Mouse (Mus musculus) ES-CJ7 (cell line): ENCODE results near the gene Spag9.

Source experiments
- DNase-seq: peaks from one replicate; pipeline ENCODE4 v3.0.0; 2011; ENCODE audit warnings: low read depth, low spot score

Gene Spag9

DNA sequence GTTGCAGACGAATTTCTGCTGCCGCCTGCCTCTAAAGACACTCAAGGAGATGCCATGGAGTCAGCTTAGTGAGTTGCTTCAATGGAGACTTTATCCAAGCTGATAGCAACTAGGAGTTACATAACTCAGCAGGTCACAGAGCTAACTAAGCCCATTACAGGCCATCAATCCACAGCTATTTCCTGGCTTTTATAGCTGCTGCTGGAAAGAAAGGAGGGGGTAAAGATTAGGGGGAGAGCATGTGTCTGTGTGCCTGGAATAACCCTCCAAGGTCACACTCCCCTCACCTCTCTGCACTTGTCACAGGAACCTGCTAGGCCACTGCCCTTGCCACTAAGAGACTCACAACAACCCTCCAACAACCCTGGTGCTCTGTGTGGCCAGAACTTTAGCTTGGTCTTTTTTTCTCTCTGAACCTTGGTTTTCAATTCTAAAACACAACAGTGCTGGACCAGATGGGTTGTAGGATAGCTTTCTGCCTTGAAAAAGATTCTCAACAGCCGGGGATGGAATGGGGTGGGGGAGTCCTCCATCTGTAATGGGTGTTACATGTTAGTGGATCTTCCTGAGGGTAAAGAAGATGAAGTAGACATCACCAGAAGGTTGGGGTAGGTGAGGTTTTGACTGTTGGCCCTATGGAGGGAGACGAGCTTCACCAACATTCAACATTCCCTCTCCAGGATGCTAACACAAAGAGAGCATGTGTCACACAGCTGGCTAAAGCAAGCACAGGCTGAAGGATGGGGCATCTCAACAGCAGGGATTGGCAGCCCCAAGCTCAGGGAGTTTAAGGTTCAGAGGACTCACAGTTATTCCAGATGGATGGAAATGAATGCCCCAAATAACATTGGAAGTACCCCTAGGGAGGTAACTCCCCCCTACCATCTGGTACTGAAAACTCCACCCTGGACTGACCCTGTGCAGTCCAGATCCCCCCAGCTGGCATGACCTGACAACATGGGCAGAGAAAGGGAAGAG is 134.5 kb downstream of the Spag9 start:
- DNase-seq, result no peak

DNA sequence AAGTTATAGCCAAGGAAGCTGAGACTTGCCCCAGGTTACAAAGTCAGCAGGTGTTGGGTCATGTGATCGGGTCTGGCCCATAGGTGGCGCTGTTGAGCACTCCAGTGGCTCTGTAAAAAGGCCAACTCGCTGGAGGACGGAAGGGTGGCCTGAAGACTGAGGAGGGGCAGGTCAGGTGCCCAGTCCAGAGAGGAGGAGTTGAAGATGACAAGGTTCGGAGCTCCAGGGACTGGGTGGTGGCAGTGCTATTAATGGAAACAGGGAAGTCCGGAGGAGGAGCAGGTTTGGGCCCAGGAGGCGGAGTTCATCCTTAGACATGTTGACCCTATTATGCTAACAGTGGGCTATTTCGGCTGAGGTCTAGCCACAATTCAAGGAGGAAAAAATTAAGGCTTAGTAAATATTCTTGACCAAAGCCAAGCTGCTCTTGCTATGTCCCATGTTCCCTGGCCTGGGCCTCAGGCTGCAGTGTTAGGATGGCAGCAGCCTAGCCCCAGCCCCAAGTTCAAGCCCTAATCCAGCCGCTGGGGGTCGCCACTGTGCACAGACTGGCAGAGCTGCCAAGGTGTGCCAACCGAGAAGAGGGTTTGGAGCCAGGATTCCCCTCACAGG is 137.6 kb downstream of the Spag9 start:
- DNase-seq, result peak; percentile 90

DNA sequence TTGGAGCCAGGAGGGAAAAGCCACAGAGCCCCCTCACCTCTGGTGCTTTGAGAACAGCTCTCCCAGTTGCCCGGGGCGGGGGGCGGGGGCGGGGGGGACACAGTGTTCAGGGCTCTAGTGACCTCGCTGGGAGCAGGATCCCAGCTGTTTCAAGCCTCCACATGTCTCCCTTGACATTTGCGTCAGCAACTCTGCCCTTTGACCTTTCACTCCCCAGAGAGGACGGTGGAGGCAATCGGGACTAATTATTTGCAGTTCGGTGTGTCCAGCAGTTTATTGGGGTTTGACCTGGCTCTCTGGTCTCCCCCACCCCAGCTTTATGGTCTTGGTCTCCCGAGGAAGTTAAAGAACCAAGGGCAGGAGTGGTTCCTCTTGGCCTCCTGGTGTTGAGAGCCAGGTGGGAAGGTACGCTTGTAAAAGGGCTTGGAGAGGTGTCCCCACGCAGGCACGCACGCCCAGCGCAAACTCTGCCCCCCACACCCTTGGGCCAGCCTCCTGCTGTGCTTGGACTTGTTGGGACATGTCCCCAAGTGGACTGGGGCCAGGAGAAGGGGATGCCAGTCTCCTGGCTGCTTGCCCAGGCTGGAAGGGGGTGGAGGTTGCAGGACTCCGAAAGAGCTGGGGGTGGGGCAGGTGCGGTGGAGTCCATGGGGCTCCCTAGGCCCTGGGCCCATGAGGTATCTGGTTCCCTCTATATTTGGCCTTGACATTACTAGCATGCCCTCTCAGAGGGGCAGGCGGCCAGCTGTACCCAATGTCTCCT is 138.4 kb downstream of the Spag9 start:
- DNase-seq, result no peak

DNA sequence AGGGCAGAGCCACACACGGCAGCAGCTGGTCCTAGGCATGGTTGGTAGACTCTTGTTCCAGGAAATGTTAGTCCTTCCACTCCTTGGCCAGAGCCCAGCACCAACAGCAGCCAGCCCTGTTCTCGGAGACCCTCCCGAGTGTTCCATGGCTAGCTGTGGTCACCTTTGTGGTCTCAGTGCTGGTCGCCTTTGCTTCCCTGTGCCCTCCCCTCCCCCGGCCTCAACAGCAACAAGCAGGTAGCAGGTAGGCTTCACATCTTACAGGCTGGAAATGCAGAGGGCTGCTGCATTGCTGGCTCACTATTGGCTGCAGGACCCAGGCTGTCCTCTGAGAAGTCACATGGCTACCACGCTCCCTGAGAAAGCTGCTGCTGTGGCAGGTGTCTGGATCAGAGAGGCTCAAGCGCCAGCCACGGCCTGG is 139.7 kb downstream of the Spag9 start:
- no peak for DNase-seq

DNA sequence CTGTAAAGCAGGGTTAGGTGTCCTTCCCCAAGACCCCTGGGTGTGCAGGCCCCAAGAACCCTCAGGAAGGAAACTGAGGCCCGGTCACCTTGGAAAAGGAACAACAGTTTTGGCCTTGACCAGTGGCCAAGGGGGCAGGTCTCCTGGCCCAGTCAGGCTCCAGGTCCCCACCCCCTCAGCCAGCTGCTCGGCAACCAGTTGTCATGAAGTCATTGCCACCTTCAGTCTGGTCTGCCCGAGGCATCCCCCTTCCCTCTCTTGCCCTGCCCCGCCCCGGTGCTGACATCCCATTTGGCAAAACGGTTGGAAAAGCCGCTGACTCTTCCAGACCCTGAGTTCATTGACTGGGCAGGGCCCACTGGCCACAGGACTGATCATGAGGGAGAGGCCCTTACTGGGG is 140.8 kb downstream of the Spag9 start:
- DNase-seq, result no peak

DNA sequence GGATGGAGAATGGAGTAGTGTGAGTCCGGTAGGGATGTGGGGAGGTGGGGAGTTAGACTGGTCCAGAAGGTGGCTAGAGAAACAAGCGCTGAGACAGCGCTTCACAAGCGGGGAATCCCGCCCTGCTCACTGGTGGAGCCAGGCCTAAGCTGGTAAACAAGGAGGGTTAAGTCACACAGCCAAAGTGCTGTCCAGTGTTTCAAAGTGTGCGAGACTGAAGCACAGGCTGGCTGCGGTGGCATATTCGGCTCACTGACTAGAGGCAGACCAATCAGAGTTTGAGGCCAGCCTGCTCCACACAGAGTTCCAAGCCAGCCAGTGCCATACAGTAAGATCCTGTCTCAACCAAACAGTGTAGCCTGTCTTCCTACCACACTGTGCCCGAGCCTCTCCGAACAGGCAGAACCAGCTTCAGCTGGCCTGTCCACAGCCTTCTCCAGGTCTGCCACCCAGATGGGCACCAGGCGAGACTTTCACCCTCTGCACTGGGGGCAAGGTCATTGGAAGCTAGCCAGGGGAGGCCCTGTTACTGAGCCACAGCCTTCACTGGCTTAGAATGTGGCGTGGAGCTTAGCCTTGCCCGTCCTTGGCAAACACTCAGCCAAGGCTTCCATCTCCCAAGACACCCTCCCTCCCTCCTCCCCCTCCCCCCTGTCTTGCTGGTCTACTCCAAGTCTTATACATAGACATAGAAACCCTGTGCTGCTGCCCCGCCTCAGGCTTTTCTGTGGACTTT is 141.6 kb downstream of the Spag9 start:
- DNase-seq, result peak; percentile 65

DNA sequence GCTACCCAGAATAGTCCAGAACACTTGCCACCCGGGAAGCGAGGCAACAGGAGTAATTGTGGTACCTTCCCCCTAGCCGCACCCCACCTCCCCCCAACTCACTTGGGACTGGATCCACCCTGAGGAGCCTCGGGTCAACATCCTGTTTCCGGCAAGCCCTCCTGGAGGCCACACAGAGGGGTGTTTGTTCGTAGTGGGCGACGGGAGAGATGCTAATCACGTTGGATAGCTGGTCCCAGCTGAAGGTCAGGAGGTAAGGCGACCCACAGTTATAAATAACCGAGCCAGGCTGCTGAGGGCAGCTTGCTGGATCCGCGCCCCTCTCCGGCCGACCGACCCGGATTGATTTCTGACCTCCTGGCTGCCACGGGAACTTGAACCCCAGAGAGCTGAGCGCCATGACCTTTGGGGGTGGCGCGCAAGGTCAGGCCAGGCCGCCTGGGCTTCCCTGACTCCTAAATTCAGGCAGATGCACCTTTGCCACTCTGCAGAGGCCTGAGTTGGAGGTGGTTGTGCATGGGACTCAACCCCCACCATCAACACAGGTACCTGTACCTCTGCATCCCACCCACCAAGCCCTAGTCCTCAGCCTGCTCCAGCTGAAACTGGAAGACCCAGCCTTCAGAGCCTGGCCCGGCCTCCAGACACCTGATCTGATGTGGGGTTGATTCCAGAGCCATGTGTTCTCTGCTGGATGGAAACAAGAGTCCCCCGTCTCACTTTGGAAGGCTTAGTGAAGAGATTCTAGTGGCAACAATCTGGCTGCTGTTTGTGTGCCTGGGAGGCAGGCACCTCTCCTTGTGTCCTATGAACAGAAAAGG is 142.7 kb downstream of the Spag9 start:
- peak; percentile 88 for DNase-seq

DNA sequence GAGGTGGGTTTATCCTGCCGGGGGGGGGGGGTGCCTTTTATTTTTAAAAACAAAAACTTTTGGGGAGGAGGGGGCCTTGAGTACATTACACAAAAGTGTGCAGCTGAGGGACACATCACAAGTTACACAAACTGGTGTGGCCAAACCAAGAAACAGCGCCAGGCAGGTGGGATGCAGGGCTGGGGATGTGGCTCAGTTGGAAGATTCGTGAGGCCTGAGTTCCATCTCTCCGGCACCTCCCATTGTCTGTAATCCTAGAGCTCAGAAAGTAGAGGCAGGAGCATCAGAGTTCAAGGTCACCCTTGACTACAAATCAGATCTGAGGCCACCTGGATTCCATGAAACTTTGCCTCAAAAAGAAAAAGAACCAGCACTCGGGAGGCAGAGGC is 143.3 kb downstream of the Spag9 start:
- peak; percentile 82 for DNase-seq

DNA sequence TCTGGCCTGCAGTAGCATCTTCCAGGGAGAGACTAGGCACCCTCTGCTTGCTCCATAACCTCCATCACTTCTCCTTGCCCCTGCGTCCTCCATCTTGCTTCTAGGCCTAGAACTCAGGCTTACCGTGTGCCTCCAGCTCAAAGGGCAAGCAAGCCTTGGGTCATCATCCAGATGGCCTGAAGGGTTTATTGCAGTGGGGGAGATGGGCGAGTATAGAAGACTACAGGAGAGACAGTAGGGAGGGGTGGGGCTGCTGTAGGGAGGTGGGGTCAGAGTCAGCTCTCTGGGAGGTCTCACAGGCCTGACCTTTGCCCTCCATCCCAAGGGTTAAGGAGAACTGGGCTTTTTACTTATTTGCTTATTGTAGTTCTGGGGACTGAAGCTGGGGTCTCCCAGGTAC is 144.6 kb downstream of the Spag9 start:
- DNase-seq, result peak; percentile 64

DNA sequence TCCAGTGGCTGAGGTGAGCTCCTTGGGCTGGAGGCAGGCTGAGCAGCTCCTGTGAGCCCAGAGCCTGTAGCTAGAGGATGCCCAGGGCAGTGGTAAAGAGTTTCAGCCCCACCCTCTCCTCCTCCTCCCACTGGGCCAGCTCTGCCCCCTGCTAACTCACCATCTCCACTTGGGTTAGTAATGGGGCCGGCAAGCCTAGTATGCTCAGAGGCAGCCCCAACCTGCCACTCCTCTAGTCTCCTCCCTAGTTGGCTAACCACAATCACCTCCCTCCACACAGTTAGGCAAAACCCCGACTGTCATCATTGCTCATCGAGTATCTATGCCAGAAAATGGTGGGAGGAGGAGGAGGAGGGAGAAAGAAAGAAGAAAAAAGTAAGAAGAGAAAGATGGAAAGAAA is 145.7 kb downstream of the Spag9 start:
- no peak for DNase-seq

DNA sequence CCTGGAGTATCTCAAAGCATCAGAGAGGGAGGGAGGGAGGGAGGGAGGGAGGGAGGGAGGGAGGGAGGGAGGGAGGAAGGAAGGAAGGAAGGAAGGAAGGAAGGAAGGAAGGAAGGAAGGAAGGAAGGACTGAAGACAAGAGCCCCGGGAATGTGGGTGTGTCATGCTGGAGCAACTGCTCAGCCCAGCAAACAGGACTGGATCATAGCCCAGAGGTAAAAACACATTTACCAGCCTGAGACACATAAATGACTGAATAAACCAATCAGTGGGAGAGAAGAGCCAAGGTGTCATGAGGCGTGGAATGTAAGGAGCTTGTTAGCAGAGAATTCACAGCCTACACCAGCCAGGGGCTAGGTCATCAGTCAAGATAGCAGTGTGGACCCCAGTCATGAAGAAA is 147.4 kb downstream of the Spag9 start:
- DNase-seq, result no peak

DNA sequence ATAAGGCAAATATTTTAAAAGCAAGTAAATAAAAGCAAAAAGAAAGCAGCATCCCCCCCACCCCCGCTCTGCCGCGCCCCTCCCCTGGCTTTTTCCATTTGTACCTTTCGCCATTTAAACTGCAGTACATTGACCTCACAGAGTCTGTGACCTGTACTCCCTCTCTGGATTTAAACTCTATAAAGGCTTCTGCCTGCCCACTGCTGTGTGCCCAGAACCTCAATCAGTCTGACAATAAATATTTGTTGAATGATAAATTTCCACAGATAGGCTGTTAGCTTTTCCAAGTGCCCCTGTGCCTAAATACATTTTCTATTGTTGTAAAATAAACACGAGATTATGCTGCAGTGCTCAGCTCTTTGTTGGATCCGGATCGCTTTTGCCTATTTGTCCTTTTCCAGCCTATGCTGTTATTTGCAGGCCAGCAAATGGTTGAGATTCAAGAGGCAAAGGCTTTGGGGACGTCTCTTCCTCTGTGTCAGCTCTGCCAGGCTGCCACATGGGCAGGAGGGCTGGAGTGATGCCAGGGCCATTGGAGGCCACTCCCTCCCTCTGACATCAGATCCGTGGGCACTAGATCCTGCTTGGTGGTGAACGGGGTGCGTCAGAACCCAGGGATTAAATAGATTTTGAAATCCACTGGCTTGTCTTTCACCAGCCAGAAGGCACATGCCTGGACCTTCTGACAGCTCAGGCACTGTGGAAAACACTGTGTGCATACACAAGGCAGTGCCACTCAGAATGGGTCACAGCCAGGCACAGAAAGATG is 149.1 kb downstream of the Spag9 start:
- no peak for DNase-seq

DNA sequence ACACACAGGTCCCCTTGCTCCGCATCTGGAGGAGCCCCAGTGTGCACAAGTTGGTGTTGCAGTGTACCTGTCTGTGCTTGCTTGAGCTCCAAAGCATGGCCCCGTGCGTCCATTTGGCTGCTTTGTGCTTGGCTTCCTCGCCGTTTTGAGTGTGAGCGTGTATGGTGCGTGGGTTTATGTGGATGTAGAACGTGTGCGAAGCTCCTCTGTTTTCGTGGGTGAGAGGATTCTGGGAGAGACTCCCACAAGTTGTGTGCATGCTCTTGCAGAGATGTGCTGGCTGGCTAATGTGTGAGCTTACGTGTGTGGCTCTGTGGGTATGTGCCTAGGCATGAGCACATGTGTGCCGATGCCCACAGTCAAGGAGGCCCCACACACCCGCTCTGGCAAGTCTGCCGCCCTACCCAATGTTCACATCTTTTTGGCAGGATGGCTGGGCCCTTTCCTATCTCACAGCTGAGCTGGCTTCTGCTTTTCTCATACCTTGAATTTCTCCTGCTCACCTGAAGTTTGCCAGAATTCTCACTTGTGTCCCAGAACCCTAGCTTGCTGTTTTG is 150.2 kb downstream of the Spag9 start:
- DNase-seq, result no peak

DNA sequence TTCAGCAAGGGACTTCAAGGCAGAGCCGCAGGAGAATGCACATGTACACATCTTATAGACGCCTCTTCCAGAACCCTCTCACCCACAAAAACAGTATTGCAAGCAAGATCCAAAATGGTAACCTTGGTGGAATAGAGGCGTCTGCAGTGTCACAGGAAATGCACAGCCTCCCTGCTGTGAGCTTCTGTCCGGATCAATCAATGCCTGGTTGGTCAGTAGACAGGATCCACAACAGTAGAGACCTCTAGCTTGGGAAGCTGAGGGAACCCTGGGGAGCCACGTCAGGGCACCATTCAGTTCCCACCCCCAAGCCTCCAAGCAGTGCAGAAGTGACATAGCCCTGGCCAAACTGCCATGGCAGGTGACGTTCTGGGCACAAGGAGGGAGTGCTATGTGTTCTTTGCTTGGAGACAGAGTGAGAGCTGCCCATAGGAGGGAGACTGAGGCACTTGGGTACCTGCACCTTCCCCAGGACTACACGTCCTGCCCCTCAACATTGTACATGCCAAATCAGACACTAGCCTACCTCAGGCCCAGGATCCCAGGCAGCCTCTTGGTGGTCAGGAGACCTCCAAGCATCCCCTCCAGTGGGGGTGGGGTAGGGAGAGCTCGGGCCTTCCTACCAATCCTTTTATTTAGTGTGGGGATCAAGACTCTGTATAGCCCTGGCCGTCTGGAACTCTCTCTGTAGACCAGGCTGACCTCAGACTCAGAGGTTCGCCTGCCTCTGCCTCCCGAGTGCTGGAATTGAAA is 151.0 kb downstream of the Spag9 start:
- peak; percentile 69 for DNase-seq

DNA sequence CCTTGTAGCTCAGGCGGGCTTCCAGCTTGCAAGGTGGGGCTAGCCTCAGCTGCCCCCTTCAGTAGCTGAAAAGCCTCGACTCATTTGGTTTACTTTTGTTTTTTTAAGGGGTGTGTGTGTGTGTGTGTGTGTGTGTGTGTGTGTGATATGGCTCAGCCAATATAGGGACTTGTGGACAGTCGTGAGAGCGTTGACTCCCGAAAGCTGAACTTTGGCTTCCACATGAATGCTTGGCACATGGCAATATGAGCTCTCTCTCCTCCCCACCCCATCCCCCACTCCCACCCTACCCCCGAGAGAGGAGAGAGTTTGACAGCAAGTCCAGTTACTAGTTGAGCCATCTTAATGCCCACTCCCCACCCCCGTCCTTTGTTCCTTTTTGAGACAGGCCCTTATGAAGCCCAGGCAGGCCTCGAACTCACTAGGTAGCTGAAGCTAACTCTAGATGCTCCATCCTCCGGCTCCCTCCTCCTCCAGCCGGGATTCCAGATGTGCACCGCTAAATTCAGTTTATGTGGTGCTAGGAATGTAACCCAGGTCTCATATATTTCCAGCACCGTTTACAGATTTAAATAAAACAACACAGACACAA is 152.3 kb downstream of the Spag9 start:
- no peak for DNase-seq

DNA sequence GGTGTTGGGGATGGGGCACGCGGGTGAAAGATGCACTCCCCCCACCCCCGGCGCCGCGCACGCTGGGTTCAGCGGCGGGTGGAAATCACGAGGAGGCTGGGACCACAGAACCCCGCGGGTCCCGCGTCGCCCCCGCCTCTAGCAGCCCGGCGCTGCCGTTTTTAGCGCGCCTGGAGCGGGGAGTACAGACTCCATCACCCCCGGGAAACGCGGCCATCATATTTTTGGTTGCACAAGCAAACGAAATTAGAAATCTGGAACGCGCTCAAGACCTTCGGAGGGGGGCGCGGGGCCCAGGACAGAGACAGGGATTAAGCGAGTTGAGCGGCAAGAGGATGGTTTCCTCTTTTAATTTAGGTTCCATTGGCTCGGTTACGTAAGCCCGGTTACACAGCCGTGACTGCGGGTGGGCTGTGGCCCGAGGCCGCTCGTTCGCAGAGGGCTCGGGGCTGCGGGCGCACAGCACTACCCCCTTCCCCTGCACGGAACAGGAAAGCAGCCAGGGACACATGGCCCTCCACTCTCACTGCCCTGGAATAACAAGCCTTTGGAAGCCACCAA is 153.1 kb downstream of the Spag9 start:
- DNase-seq, result no peak

DNA sequence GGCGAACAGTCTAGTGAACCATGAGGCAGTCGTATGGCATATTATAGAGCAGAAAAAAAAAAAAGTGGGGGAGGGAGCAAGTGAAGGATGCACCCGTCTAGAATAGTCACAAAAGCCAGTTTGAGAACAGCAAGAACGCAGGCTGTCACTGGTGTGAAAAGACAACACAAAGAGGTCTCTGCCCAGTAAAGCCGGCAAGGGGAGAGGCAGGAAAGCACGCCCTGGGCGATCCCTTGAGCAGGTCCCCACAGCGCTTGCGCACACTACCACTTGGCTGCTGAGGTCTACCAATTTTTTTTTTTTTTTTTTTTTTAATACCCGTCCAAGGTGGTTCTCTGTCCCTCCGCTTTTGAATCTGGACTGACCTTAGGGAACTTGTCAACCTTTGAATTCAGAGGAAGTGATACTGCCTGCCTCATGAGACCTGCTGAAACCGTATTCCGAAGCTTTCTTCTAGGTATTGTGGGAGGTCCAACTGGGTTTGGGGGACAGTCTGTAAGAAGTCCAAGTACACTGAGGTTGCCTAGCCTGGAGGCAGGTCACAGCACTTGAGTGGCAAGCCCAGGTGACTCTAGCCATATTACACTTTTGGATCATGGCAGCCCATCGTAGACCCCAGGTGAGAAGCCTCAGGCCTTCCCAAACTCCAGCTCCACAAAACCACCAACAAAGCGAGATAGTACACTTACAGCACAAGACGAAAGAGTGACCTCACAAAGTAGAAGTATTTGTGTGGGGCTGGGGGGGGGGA is 153.8 kb downstream of the Spag9 start:
- DNase-seq, result peak; percentile 80
